Mouse (Mus musculus): ENCODE results near the gene Lce6a. TPM values are rescaled to one million over a fixed set of nuclear protein-coding genes. Genes with fewer than 3 reads are reported as not detected.
A peak's percentile ranks its signal among the peaks of the same experiment; 100 is the strongest.

Lce6a gene
- not detected for total RNA-seq (2021)
- long read RNA-seq, experiment 1 = 0 reads
- long read RNA-seq, experiment 2 = 0 reads

- DNase-seq = no peak
These were observed at the start of gene Lce6a for GRCm38 (mm10) chr3:92621560-92621959. Gene Lce6a (minus strand): TSS chr3:92621660.

GRCm38 (mm10) chr3:92670215-92670614 is 48.8 kb upstream of the Lce6a start, which contains the start of gene Lce1a2:
Gene Lce1a2 (minus strand): TSS chr3:92670315.
- DNase-seq = no peak

DNA sequence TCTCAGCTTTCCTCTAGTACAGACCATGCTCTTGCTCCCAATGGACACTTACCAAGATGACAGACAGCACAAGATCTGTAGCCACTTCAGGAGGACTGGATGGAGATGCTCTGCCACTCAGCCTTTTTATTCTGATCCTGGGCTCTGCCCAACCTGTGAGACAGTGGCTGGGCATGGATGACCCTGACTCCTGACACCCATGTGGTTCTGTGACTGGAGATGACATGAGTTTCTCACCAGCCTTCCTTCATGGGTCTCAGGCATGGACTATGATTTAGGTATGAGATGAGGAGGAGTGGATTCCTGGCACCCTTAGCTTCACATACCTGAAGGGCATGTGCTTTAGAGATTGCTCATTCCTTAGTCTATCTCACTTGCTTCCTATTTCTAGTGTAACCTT is 35.4 kb upstream of the Lce6a start, which contains the start of gene Lce1b:
TSS of gene Lce1b (minus strand) at position 101 of the 400 bp plus-strand sequence.
- DNase-seq = no peak

- DNase-seq = no peak
These were observed 26.7 kb upstream of the Lce6a start, which contains the start of gene Lce1a1 for GRCm38 (mm10) chr3:92648207-92648606. Gene Lce1a1 (minus strand): TSS chr3:92648307.

- no peak for DNase-seq
These were observed 18.4 kb upstream of the Lce6a start for GRCm38 (mm10) chr3:92639854-92640253.

DNA sequence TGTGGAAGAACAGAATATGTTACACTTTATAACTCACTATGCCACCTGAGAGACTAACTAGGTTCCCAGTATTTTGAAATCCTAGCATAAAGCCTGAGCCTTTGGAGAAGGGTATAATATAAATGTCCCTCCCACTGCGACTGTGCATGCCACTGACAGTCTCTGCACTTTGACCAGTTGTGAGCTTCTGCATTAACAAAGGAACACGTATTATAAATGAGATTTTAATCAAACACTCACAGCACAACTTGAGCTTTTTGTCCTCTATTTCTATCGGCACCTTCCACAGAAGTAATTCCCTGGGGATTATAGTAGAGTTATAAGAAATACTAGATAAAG is 17.2 kb upstream of the Lce6a start:
- no peak for DNase-seq

DNA sequence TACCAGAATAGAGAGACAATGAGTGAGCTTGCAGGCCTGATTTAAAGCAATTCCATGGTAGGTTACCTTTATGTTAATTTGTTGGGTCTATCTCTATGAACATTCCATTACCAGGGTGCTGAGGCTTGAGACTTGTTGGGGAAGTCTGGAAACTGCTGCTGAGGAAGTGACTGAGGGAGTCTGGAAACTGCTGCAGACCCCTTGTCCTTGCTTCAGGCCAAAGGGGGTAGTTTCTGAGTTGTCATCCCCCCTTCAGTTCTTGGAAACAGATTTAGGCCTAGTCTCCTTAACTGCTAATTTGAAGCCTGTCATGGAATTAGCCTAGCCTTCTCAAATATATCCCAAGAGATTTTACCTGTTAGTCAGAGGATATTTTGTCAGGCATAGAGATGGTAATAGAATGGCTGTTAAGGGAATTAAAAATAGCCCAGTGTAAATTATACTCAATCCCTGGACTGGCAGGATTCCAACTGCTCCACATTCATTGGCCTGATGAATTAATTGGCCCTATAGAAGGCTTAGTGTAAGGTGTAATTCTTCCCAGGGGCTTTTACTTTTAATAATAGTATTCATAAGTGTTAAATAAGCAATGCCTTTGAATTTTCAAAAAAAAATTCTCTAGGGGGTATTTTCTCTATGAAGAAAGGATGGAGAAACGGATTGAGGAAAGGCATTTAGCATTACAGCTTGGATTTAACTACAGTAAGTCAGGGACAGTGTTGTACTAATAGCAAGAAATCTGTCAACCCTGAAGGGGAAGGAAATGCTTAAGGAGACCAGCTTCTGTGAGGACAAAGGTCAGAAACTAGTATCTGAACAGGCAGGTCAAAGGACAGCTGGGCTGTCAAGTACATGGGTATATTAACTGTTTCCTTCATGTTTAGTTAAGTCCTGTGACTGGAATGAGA is 16.5 kb upstream of the Lce6a start:
- DNase-seq = no peak

DNA sequence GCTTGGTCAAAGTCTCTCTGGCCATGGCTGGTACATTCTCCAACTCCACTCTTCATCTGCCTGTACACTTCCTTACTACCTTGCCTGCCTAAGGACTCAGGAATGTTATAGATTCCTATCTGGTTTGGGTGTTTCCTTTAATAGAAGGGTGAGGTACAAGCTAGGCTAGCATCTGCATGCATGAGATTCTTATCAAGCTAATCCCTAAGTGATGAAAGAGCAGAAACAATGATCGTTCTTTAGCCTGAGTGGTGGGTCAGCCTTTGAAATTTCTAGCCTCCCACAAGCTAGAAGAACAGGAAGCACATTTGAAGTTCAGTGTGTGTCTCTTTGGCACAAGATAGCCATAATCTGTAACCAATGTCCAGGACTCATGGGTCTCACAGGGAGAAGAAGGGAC is 11.7 kb downstream of the Lce6a start:
- no peak for DNase-seq

DNA sequence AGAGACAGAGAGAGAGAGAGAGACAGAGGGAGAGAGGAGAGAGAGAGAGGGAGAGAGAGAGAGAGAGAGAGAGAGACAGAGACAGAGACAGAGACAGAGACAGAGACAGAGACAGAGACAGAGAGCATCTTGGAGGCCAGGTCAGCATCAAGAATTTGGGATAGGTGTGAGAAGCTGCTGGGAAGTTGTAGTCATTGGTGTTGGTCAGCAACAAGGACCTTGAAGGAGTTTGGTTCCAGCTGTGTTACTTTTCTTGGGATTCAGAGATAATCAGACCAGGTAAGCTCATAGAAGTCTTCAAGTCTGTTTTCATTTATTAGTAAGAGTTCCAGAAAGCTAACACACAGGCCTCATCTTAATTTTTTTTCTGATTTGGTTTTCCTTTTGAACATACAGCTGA is 14.1 kb downstream of the Lce6a start, which contains the start of gene 2210017I01Rik:
TSS of gene 2210017I01Rik (minus strand) at position 101 of the 400 bp plus-strand sequence.
- no peak for DNase-seq

GRCm38 (mm10) chr3:92602169-92602568 is 19.3 kb downstream of the Lce6a start:
- DNase-seq = peak in 1 of 2 experiments; percentile 4

- no peak for DNase-seq
These were observed 21.0 kb downstream of the Lce6a start for GRCm38 (mm10) chr3:92600456-92600855.

GRCm38 (mm10) chr3:92599973-92600372 is 21.5 kb downstream of the Lce6a start:
- DNase-seq = no peak

GRCm38 (mm10) chr3:92598429-92598828 is 23.0 kb downstream of the Lce6a start:
- no peak for DNase-seq

DNA sequence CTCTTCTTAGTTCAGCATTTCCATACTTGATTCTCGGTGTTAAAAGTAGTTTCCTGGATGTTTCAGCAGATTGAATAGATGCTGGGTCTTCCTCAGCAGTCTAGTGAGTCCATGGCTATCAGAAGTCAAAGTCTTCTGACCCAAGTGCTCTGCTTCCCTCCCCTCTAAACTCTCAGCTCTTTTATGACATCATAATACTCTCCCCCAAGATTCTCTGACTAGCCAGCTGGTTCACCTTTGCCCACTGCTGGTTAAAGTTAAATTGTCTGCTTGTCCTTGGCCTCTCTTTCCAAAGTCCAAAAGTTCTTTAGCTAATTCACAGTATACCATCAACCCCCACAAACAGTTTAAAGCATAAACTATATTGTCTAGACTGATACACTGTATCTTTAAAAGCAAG is 32.6 kb downstream of the Lce6a start, which contains the start of gene Smcp:
TSS of gene Smcp (minus strand) at position 140 of the 400 bp plus-strand sequence.
- no peak for DNase-seq

GRCm38 (mm10) chr3:92587190-92587589 is 34.3 kb downstream of the Lce6a start:
- no peak for DNase-seq

- no peak for DNase-seq
These were observed 36.4 kb downstream of the Lce6a start for GRCm38 (mm10) chr3:92585055-92585454.

DNA sequence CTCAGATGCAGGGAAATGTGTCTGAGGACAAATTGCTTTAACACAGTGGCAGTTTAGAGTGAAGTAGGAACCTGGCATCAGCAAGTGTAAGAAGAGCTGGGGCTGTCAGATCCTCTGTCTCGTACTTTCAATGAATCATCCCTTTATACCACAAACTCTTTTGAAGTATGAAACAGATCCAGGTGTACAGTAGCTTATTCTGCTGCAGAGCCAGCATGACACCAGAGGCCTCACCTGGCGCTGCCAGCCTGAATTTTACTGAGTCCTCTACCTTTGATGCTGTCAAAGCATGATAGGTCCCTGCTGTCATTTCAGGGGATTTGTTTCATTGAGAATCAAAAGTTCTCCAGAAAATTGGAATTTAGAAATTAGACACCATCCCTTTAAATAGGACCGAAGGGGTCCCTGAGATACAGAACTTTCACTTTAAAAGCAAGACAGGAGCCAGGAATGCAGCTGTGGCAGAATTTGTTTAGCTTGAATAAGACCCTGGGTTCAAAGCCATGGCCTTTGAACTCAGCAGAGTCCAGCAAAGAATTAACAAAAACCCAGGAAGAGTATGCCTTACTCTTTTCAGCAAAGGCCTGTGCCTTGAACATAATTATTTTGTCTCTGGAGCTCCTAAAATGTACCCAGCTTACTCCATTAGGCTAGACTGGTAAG is 38.2 kb downstream of the Lce6a start:
- DNase-seq = no peak

- no peak for DNase-seq
These were observed 42.0 kb downstream of the Lce6a start for GRCm38 (mm10) chr3:92579508-92579907.

GRCm38 (mm10) chr3:92578652-92579413 is 42.6 kb downstream of the Lce6a start:
- no peak for DNase-seq

DNA sequence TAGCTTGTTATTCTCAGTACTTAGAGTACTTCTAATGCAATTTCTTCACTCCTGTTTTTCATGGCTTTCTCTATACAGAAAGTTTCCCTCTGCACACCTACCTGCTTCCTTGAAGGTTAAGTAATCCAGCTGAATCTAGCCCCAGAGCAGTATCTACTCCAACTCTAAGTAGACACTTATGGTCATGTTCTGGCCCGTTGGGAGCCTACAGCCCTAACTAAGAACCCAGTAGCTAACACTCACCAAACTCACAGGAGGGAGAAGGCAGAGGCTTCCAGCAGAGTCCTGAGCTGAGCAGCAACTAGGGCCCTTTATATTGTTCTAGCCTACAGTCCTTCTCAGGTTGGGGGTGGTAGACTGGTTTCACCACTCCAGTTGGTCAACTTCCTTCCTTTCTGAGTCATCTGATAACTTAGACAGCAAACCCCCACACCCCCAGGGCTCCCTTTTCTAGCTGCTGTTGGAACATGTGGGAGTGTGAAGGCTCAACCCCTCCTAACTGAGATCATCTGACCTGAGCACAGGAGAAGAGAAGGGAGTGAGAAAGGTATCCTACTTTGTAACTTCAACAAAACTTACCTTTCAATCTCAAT is 47.9 kb downstream of the Lce6a start, which contains the start of gene Ivl:
TSS of gene Ivl (minus strand) at position 287 of the 593 bp plus-strand sequence.
- no peak for DNase-seq

GRCm38 (mm10) chr3:92572514-92573155 is 48.8 kb downstream of the Lce6a start:
- no peak for DNase-seq

Data from heart, adult 18-20 months (tissue).